Mouse (Mus musculus): ENCODE data around the gene Myl6b. TPM values are rescaled to one million over a fixed set of nuclear protein-coding genes. Genes with fewer than 3 reads are reported as not detected.
"Not testable (repeated sequence)": the region's sequence is repeated elsewhere in the genome, so short reads cannot be mapped to it uniquely, and the experiment has no call there.

The Myl6b gene
- polyA plus RNA-seq, 1 experiment: 5.5 TPM

DNA sequence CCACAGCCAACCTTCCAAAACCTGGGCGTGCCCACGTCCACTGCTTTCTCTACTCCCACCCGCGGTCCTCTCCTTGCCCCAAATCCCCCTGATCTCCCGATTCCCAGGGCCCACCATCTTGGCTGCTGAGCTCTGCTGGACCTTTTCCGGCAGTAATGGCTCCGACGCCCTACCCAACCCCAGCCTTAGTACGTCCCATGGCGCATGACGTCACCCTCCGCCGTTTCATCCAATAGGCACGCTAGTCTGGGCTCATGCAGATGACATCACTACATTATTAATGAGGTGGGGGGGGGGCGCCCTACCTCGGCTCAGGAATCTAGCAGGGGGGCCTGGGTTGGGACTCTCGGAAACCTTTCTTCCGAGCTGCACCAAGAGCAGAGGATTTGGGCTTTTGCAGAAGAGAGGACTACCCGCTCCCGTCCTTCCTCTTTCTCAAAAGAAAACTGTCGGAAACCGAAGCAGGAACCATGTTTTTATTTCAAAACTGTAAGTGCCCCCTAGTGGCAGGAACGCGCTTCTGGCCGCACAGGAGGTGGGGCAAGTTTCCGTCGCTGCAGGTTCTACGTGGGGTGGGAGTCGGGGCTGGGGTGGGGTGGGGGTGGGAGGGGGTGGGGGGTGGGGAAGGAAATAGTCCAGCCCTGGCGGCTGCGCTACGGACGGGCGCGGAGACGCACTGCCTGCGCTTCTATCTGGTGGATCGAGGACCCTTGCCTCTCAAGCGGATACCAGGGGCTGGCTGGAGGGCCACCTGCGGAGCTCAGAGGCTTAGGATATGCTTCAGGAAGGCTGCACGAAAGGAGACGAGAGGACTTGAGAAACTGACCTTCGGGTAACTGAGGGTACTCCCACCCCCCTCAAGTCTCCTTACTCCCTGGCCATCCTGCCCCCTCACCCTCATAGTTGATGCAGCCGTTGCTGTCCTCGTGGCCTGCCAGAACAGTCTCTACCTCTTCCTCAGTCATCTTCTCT lies 4.5 kb downstream of the Myl6b start, which contains the start of gene Myl6:
Myl6 (minus strand) TSS at position 451 of the 972 bp plus-strand sequence.
- no peak for DNase-seq (ENCODE audit: low read depth)

DNA sequence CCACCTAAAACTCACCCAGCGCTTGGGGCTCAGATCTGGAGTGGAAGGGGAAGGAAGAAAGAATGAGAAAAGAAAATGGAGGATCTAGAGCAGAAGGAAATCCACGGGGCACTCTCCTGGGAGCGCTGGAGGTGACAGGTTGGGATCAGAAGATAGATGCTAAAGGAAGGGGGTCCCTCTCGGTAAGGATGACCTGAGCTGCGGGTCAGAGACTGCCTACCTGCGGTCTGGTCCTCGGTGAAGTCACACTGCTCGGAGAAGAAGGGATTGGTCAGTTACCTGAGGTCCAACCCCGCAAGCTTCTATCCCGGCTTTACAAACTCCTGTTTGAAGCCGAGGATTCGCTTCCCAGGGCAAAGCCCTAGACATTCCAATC lies 5.2 kb downstream of the Myl6b start:
- DNase-seq (ENCODE audit: low read depth): no peak

DNA sequence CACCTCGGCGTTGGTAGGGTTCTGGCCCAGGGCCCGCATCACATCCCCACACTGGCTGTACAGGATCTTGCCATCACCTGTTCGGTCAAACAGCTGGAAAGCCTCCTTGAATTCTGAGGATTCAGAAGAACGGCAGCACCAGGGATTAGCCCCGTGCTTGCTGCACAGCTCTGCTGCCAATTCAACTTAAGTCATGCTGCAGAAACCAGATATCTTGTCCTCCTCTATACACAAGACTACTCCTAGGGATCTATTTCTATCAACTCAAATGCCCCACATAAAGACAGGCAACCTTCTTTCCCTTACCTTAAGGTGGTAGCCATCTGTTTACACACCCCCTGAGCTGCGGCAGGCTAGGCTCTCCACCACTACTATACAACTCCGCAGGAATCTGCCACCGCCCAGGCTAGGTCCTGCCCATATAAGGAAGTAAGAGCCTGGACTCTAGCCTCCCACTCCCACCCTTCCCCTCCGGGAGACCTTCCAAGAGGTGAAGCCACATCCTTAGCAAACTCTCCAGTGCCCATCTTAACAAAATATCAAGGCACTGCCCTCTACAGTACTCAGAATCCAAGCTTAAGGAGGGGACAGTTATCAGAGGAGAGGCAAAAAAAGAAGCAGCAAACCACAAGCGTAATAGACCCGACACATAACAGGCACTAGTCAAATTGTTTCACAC lies 5.7 kb downstream of the Myl6b start:
- DNase-seq (ENCODE audit: low read depth): no peak

DNA sequence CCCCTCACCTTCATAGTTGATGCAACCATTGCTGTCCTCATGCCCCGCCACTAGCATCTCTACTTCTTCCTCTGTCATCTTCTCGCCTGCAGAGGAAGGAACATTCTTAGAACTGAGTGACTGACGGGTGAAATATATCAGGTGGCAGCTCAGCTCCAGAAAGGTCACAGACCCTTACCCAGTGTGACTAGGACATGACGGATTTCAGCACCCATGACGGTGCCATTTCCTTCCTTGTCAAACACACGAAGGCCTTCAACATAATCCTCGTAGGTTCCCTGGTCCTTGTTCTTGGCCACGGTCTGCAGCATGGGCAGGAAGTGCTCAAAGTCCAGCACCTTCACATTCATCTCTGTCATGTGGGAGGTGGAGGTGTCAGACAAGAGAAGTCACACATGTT lies 6.4 kb downstream of the Myl6b start:
- DNase-seq (ENCODE audit: low read depth): not testable (repeated sequence)

DNA sequence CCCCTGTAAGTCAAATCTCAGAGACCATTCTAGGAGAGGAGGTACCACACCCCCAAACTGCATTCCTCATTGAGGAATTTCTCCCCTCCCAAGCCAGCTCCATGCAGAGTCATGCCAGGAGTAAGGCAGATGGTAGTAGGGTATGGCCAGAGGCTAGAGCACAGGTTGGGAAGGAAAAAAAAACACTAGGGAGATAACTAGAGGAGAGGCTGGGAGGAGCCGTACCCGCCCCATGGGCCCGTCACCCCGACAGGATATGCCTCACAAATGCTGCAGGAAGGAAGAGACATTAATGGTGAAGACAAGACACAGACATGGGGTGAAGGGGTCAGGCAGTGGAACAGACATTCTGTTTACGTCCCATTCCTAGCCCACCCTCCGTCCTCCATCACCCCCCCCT lies 7.0 kb downstream of the Myl6b start:
- no peak for DNase-seq (ENCODE audit: low read depth)

DNA sequence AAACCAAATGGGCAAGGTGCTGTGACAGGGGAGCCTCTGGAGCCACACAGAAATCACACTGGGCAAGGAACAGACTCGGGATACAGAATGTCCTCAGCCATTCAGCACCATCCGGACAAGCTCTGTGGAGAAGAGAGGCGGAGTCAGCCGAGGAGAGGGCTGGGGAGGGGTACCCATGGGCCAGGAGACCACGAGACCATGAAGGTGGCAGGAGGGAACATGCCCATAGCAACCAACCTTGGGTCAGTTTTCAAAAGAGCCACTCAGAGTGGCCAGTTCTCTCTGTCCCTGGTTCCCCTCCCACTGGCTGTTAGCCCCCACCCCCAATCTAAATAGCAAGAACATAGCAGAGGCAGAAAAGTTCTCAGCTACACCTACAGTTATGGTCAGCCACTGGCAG lies 7.6 kb downstream of the Myl6b start:
- DNase-seq (ENCODE audit: low read depth): no peak

DNA sequence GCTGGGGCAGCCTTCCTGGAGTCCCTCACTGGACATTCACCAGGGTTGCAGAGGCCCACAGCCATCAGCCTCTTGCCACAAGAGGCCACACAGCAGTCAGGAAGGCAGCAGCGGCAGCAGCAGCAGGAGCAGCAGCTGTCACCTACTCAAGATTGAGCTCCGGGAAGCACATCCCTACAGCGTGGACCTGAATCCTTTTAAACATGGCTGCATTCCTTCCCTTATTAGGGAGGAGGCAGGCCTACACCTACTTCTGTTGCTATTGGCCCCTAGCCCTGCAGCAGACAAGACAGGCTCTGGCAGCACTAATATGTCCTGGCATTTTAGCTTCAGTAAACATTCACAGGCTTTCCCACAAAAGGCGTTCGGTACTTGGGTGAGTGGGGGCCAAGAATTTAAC lies 8.3 kb downstream of the Myl6b start:
- no peak for DNase-seq (ENCODE audit: low read depth)

DNA sequence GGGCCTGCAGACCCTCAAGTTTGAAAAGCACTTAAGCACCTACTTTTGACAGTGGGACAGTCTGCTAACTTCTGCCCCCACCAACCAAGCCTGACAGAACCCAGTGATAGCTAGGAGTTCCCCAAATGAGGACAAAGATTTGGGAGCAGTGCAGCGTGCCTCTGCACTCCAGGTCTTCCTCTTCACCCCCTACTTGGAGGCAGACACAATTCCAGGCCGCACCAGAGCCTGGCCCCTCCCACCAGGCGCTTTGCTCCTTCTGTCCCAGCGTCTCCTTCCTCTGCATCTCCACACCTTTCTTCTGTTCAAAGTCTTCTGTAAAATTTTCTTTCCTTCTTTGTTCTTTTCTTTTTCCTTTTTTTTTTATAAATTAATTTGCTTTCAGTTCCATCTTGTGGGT lies 8.7 kb downstream of the Myl6b start:
- no peak for DNase-seq (ENCODE audit: low read depth)

DNA sequence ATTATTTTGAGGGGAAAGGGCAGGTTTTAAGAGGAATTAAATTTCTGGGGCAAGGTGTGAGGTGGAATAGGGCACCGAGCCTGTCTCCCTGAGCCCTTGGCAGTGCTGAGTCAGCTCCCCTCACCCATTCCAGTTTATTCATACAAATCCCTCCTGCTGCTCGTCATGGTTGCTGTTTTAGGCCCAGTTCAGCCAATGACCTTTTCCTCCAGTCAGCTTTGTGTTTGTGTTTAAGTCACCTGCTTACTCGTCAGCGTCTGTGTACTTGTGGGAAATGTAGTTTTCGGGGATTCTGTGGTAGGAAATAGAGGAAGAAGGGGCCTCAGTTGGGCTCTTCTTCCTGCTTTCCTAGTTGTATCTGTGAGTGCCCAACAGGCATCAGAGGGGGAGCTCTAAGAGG lies 9.1 kb downstream of the Myl6b start:
- no peak for DNase-seq (ENCODE audit: low read depth)

DNA sequence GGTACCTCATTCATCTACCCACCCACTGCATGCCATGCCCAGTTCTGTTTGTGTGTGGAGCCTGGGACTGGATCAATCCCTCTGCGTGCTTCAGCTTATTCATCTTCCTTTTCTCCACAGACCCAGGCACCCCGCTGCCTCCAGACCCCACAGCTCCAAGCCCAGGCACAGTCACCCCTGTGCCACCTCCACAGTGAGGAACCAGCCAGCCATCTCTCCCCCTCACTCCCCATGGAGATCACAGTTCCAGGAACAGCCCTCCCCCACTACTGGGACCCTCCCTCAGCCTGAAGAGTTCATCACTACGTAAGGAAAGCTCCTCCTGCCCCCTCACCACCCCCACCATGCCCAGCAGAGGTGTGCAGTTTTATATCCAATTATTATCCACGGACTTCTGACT lies 9.7 kb downstream of the Myl6b start:
- DNase-seq (ENCODE audit: low read depth): no peak

DNA sequence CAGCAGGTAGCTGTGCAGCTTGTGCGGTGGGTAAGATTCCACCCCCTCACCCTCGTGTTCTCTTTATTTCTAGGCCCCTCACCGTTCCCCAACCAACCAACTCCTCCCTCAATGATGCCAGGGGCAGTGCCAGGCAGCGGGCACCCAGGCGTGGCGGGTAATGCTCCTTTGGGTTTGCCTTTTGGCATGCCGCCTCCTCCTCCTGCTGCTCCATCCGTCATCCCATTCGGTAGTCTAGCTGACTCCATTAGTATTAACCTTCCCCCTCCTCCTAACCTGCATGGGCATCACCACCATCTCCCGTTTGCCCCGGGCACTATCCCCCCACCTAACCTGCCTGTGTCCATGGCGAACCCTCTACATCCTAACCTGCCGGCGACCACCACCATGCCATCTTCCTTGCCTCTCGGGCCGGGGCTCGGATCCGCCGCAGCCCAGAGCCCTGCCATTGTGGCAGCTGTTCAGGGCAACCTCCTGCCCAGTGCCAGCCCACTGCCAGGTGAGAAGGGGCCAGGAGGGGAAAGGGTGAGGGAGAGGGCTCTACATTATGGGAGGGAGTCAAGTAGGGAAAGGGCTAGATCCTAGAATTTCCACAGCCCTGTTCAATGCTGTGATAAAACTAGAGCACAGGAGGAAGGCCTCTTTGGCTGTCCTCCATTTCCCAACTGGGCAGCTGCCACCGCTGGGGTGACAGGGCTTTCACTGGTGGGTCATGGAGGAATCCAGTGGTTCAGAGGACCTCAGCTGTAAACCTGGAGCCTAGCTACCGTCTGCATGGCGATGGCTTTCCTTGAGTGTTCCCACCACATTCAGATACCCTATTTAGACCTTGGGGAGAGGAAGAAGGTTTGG lies 10.4 kb downstream of the Myl6b start:
- no peak for DNase-seq (ENCODE audit: low read depth)

DNA sequence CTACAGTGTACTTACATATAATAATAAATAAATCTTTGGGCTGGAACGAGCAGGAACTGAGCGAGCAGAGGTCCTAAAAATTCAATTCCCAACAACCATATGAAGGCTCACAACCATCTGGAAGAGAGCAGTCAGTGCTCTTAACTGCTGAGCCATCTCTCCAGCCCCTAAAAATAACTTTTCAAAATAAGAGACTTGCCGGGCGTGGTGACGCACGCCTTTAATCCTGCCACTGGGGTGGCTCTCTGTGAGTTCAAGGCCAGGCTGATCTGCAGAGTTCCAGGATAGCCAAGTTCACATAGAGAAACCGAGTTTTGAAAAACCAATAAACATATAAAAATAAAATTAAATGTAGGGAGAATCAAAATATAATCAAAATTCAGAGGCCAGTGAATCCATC lies 12.1 kb downstream of the Myl6b start:
- no peak for DNase-seq (ENCODE audit: low read depth)

DNA sequence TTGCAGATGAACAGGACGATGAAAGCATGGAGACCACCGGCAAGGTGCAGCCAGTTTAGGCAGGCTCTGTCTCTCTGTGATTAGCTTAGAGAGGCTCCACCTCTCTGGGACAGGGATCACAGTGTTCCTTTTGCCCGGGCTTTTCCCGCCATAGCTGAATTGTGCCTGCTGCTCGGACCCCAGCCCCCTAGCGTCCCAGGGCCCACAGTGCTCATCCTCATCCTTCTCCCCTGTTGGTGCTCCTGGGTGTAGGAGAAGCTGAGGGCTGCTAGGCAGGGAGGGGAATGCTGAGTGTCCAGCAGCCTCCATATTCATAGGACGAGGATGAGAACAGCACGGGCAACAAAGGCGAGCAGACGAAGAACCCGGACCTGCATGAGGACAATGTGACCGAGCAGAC lies 24.1 kb downstream of the Myl6b start:
- DNase-seq (ENCODE audit: low read depth): no peak

DNA sequence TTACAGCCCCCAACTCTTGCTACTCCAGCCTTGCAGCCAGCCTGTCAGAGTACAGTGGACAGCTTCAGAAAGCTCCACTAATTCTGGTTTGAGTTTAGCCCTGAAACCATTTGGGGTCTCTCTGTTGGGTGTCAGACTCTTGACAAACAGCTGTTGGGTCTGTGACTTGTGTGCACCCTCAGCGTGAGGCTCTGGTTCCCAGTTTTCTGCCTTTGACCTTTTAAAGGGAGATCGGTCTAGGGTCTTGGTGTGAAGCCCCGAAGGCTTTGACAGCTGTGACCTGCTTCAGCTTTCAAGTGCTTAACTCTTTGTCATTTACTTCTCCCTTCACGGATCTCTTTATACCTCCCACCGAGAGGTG lies 38.2 kb downstream of the Myl6b start:
- no peak for DNase-seq (ENCODE audit: low read depth)

DNA sequence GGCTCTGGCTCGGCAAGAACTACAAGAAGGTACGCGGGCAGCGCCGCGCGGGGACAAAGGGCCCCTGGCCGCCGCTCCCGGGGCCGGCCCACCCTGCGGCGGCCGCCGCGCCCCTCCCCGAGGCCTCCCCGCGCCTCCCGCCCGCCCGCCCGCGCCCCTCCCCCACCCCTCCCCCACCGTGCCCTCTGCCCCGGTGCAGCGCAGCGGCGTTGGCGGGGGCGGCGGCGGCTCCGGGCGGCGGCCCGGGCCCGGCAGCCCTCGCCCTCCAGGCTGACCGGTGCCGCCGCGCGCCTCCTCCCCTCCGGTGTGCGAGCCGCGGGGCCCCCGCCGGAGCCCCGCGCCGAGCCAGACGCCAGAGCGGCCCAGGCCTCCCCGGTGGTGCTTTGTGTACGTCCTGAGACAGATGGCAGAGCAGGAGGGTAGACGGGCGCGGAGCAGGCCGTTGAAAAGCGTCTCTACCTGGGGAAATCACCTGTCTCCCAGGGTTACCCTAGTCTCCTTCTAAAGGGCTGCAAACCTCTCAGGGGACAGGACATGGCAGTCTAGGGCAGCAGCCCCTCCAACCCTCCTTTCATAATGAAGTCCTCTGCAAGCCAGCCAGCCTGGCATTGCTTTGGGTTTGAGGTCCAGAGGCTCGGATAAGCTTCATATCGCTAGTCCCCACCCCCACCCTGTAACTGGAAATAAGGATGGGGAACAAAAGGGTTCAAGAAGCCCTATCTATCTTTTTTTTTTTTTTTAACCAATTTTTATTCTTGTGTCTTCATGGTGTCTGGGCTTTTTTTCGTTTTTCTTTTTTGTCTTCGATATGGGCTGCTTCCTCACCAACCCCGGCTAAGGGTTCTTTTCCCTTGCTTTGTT lies 38.8 kb downstream of the Myl6b start:
- no peak for DNase-seq (ENCODE audit: low read depth)

DNA sequence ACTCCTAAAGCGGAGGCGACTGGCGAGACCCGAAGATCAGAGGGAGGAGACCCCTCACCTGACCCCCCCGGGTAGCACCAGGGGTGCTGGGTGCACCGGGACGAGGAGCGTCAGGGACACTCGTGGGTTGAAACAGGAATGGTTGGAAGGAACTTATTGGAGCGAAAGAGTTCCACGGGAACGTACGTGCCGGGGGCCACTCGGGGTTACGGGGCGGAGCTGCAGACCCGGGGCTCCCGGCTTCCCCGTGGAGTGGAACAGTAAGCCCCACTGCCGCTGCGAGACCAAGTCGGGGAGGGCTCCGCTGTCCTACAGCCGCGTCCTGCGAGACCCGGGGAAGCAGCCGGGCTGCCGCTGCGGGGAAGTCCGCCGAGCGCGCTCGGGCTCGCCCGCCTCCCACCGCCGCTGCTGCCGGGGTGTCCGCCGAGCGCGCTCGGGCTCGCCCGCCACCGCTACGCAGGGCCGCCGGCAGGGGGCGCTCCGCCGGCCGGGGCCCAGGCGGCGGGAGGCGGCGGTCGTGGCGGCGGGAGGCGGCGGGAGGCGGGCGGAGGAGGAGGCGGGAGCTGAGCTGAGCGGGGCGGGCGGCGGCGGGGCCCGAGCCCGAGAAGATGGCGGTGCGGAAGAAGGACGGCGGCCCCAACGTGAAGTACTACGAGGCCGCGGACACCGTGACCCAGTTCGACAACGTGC lies 39.6 kb downstream of the Myl6b start, which contains the start of gene Smarcc2:
Smarcc2 (plus strand) TSS at position 530 of the 690 bp plus-strand sequence.
- no peak for DNase-seq (ENCODE audit: low read depth)

DNA sequence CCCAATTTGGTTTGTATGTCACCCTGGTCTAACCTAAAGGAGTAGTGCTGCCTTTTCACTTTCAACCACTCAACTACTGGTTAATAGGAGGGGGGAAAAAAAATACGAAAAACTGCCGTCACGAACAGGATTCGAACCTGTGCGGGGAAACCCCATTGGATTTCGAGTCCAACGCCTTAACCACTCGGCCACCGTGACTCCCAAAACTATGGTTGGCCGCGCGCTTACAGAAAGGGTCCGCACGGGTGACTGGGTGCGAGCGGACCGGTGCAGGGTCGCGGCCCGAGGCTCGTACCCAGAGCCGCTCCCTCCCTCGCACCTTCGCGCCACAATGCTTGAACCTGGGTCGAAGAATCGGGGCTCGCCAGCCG lies 40.2 kb downstream of the Myl6b start:
- DNase-seq (ENCODE audit: low read depth): no peak

DNA sequence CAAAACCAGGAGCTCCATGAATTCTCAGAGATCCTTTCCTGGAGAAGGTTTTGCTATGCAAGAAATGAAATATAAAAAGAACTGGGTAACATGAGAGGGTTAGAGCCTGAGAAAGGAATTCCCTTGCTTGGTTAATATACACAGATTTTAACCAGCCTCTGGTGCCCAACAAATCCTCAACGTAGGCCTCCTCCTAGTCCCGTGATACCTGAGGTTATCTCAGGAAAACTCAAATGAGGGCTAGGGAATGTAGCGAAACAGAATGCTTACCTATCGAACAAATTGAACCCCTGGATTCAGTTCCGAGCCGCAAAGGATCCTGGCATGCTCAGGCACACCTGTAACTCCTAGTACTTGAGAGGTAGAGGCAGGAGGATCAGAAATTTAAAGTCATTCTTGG lies 40.8 kb downstream of the Myl6b start:
- no peak for DNase-seq (ENCODE audit: low read depth)

DNA sequence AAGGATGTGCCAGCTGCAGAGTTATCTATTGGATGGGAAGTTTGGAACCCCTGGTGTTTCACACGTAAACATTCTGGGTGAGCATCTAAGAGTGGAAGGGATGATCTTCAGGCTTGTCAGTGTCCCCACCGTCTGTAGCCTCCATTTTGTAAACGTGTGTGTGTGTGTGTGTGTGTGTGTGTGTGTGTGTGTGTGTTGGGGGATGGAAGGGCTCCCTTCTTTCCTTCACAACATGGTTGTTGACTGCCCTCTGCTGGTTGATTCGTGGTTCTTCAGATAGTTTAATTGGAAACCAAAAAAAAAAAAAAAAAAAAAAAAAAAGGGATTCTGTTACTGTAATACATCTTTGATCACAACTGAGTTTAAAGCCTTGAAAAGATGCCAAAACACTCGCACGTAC lies 43.2 kb downstream of the Myl6b start:
- DNase-seq (ENCODE audit: low read depth): no peak

DNA sequence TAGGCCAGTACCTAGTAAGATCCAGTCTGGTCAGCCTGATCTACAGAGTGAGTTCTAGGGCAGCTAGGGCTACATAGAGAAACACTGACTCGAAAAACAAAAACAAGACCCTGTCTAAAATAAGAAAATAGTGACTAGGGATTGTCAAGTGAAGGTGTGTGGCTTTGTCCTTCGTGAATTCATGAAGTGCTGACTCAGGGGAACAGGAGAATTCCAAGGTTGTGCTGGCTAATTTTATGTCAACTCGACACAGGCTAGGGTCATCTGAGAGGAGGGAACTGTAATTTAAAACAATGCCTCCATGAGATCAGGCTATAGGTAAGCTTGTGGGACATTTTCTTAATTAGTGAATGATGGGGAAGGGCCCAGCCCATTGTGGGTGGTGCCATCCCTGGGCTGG lies 44.0 kb downstream of the Myl6b start:
- DNase-seq (ENCODE audit: low read depth): no peak

DNA sequence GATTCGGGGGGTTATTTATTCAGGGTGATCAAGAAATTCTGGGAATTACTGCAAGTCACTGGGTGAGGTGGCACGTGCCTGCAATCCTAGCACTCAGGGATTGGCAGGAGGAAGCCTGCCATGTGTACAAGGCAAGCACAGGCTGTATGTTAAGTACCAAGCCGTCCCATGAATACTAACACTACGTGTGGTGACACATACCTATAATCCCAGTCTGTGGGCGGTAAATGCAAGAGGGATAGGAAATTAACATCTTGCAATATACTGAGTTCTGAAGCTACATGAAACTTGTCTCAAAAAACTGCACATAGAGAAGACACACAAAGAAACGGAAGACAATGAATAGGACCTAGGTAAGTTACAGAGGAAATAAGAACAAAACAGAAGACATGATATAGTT lies 47.5 kb downstream of the Myl6b start:
- peak; percentile 92 for DNase-seq (ENCODE audit: low read depth)
